Mouse (Mus musculus): ENCODE data around the gene Twsg1. TPM values are rescaled to one million over a fixed set of nuclear protein-coding genes. Genes with fewer than 3 reads are reported as not detected.

The Twsg1 gene
- total and polyA plus RNA-seq, 2 experiments from 2014 or later: 45.4 to 45.7 TPM

DNA sequence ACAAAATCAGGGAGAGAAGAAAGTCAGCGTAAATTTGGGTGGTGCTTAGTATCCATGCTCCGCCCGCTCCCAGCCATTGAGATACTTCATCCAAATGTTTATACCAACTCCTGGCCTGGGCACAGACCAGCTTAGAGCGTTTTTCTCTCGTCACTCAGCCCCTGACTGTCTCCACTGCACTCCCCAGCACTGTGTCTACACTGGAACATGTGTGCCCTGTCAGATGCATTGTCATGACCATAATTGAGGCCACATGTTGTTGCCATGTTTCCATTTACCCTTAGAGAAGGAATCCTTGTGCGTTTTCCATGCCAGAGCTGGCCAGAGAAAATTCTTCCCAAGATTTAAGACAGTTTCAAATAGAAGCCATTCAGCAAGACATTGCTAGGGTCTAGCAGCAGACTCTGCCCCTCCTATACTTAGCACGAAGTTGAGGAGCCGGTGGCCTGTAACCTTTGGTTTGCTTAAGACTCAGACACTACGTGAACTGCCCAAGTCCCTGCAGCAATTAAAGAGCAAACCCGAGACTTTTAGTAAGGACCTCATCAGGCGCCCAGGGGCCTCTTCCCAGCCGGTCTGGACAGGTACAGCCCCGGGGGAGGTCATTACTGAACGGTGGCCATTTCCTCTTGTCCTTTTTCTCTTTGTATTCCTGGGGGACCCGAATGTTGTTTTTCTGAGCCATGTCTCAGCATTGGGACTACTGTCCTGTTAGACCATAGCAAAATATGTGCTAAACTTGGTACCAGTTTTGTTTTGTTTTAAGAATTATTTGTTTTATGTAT is 39.5 kb downstream of the Twsg1 start:
- no peak overlapping the region for H3K4me3 ChIP-seq (ENCODE audit: low read length)
- WGBS: 81% methylated on average over 15 of the region's 15 CpGs

DNA sequence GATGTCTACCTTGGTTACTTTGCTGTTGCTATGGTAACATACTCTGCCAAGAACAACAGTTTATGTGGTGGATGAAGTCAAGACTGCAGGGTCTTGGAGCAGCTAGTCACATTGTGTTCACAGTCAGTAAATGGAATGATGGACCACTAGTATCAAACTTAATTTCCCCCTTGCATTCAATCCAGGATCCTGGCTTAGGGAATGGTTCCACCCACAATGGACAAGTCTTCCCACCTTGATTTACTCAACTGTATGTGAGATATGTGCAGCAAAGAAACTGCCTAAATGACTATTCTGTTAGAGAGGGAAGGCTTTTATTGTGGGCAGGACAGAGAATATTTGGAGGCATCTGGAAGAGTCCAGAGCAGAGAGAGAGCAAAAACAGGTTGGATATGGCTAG is 42.8 kb downstream of the Twsg1 start:
- DNase-seq (ENCODE audit: low spot score) (no peak), ATAC-seq (no peak)
- Histone ChIP-seq H3K4me2 (ENCODE audit: low read depth, low read length) (no peak overlapping the region), H3K27ac (no peak overlapping the region), H3K9me3 (ENCODE audit: low read length) (no peaks in the 10 kb centered on the region), H3K36me3 (ENCODE audit: insufficient read depth, low read length) (no peaks in the 10 kb centered on the region), H3K27me3 (ENCODE audit: insufficient read depth, low read length) (no peaks in the 10 kb centered on the region), H3K4me3 (ENCODE audit: low read length) (no peak overlapping the region), H3K4me1 (ENCODE audit: insufficient read depth, low read length) (no peaks in the 10 kb centered on the region), H3K9ac (replicated peaks; ENCODE audit: low read length) (no peak overlapping the region)
- no peak for TF ChIP-seq CTCF (IDR thresholded peaks at IDR 0.05; ENCODE audit: low read depth)

More for the DNA sequence above, 39.5 kb downstream of the Twsg1 start:
- Histone ChIP-seq H3K4me1 (ENCODE audit: insufficient read depth, low read length) (no peaks in the 10 kb centered on the region), H3K27me3 (ENCODE audit: insufficient read depth, low read length) (no peaks in the 10 kb centered on the region), H3K27ac (no peak overlapping the region), H3K36me3 (ENCODE audit: insufficient read depth, low read length) (no peaks in the 10 kb centered on the region), H3K9me3 (ENCODE audit: low read length) (no peaks in the 10 kb centered on the region), H3K4me2 (ENCODE audit: low read depth, low read length) (no peak overlapping the region), H3K9ac (replicated peaks; ENCODE audit: low read length) (no peak overlapping the region)
- no peak for TF ChIP-seq CTCF (IDR thresholded peaks at IDR 0.05; ENCODE audit: low read depth)
- ATAC-seq: no peak
- DNase-seq (ENCODE audit: low spot score): no peak

DNA sequence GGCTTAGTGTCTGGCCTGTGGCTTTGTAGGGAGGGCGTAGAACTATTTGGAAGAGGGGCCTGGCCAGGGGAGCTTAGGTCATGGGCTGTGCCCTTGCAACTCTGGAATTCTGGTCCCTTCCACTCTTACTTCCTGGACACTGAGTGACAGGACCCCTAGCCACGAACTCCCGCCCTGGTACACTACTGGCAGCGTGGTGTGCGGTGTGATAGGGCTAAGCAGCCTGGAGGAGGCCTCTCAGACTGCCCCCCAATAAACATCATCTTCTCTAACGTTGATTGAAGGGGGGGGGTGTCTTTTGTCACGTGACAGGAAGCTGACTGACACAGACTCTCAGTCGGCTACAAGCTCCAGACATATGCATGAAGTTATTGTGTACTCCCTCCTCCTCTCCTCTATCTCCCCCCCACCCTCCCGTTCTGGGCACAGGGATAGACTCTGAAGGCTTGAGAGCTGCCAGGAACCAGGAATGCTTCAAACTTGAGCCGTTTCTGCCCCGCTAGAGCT is 44.1 kb downstream of the Twsg1 start:
- Histone ChIP-seq H3K27ac (no peak overlapping the region), H3K9me3 (ENCODE audit: low read length) (no peaks in the 10 kb centered on the region), H3K36me3 (ENCODE audit: insufficient read depth, low read length) (no peaks in the 10 kb centered on the region), H3K4me1 (ENCODE audit: insufficient read depth, low read length) (no peaks in the 10 kb centered on the region), H3K27me3 (ENCODE audit: insufficient read depth, low read length) (no peaks in the 10 kb centered on the region), H3K9ac (replicated peaks; ENCODE audit: low read length) (no peak overlapping the region), H3K4me3 (ENCODE audit: low read length) (no peak overlapping the region), H3K4me2 (ENCODE audit: low read depth, low read length) (no peak overlapping the region)
- 67% methylated on average over 11 of the region's 11 CpGs for WGBS
- ATAC-seq: peak; percentile 67
- no peak for DNase-seq (ENCODE audit: low spot score)
- no peak for TF ChIP-seq CTCF (IDR thresholded peaks at IDR 0.05; ENCODE audit: low read depth)

GRCm38 (mm10) chr17:65906313-65906894 is 44.6 kb downstream of the Twsg1 start:
- no peaks in the 10 kb centered on the region for H3K27me3 ChIP-seq (ENCODE audit: insufficient read depth, low read length)
- no peak overlapping the region for H3K9ac ChIP-seq (replicated peaks; ENCODE audit: low read length)
- H3K9me3 ChIP-seq (ENCODE audit: low read length): no peaks in the 10 kb centered on the region
- DNase-seq (ENCODE audit: low spot score): no peak
- H3K4me2 ChIP-seq (ENCODE audit: low read depth, low read length): no peak overlapping the region
- no peak for TF ChIP-seq CTCF (IDR thresholded peaks at IDR 0.05; ENCODE audit: low read depth)
- no peaks in the 10 kb centered on the region for H3K36me3 ChIP-seq (ENCODE audit: insufficient read depth, low read length)
- H3K4me1 ChIP-seq (ENCODE audit: insufficient read depth, low read length): no peaks in the 10 kb centered on the region
- H3K27ac ChIP-seq: no peak overlapping the region
- WGBS: 48% methylated on average over 12 of the region's 12 CpGs
- ATAC-seq: no peak
- H3K4me3 ChIP-seq (ENCODE audit: low read length): no peak overlapping the region

DNA sequence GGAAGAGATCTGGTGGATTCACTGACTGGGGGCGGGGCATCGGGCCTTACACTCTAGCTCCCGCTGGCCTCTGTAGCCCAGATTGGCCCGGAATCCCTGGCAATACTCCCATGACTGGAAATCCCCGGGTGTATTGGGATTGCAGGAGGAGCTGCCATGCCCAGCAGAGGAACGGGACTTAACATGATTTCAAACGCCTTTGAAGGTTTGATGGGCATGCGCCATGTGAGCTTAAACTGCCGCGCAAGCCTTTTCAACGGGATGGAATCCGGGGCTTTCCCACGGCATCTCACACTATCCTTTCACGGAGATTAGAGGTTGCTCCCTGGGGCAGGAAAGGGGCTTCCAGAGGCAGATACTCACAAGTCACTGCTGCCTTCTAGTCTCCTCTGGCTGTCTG is 45.8 kb downstream of the Twsg1 start:
- 74% methylated on average over 14 of the region's 14 CpGs for WGBS

GRCm38 (mm10) chr17:65903826-65904225 is 47.2 kb downstream of the Twsg1 start:
- H3K36me3 ChIP-seq (ENCODE audit: insufficient read depth, low read length): no peaks in the 10 kb centered on the region
- no peak overlapping the region for H3K4me2 ChIP-seq (ENCODE audit: low read depth, low read length)
- WGBS: 92% methylated on average over 8 of the region's 8 CpGs
- TF ChIP-seq CTCF (IDR thresholded peaks at IDR 0.05; ENCODE audit: low read depth): no peak
- H3K9me3 ChIP-seq (ENCODE audit: low read length): no peaks in the 10 kb centered on the region
- H3K4me1 ChIP-seq (ENCODE audit: insufficient read depth, low read length): no peaks in the 10 kb centered on the region
- H3K27ac ChIP-seq: no peak overlapping the region
- no peak overlapping the region for H3K4me3 ChIP-seq (ENCODE audit: low read length)
- DNase-seq (ENCODE audit: low spot score): no peak
- H3K27me3 ChIP-seq (ENCODE audit: insufficient read depth, low read length): no peaks in the 10 kb centered on the region
- no peak for ATAC-seq
- H3K9ac ChIP-seq (replicated peaks; ENCODE audit: low read length): no peak overlapping the region

More for the DNA sequence above, 45.8 kb downstream of the Twsg1 start:
- no peak overlapping the region for H3K27ac ChIP-seq
- H3K4me1 ChIP-seq (ENCODE audit: insufficient read depth, low read length): no peaks in the 10 kb centered on the region
- H3K9me3 ChIP-seq (ENCODE audit: low read length): no peaks in the 10 kb centered on the region
- H3K36me3 ChIP-seq (ENCODE audit: insufficient read depth, low read length): no peaks in the 10 kb centered on the region
- ATAC-seq: no peak
- DNase-seq (ENCODE audit: low spot score): peak; percentile 25
- H3K27me3 ChIP-seq (ENCODE audit: insufficient read depth, low read length): no peaks in the 10 kb centered on the region
- TF ChIP-seq CTCF (IDR thresholded peaks at IDR 0.05; ENCODE audit: low read depth): no peak
- no peak overlapping the region for H3K9ac ChIP-seq (replicated peaks; ENCODE audit: low read length)
- H3K4me3 ChIP-seq (ENCODE audit: low read length): no peak overlapping the region
- H3K4me2 ChIP-seq (ENCODE audit: low read depth, low read length): no peak overlapping the region

- TF ChIP-seq CTCF (IDR thresholded peaks at IDR 0.05; ENCODE audit: low read depth): peak; percentile 22; the same call in 1 of the 2 replicates
- no peak overlapping the region for H3K27ac ChIP-seq
- H3K4me2 ChIP-seq (ENCODE audit: low read depth, low read length): no peak overlapping the region
- no peaks in the 10 kb centered on the region for H3K36me3 ChIP-seq (ENCODE audit: insufficient read depth, low read length)
- no peak for ATAC-seq
- 100% methylated on average over 1 of the region's 1 CpGs for whole genome bisulfite sequencing
- H3K27me3 ChIP-seq (ENCODE audit: insufficient read depth, low read length): no peaks in the 10 kb centered on the region
- no peak for DNase-seq (ENCODE audit: low spot score)
- H3K9me3 ChIP-seq (ENCODE audit: low read length): no peaks in the 10 kb centered on the region
- no peak overlapping the region for H3K4me3 ChIP-seq (ENCODE audit: low read length)
- no peak overlapping the region for H3K9ac ChIP-seq (replicated peaks; ENCODE audit: low read length)
- H3K4me1 ChIP-seq (ENCODE audit: insufficient read depth, low read length): no peaks in the 10 kb centered on the region
Measured at GRCm38 (mm10) chr17:65903011-65903410, 48.0 kb downstream of the Twsg1 start.
